Mouse (Mus musculus) v-Abl transformed pro-B cells (cell line): ENCODE results near the gene Mfsd11.

Experiments used
- in situ Hi-C, 2 experiments: fragments of 400-800 bp; cut with MboI; formaldehyde crosslinking; loops; one replicate each; pipeline ENCODE4 v1.15.1; 2025; ENCODE audit not compliant: unreplicated experiment in 2 of 2

Mfsd11 gene

DNA sequence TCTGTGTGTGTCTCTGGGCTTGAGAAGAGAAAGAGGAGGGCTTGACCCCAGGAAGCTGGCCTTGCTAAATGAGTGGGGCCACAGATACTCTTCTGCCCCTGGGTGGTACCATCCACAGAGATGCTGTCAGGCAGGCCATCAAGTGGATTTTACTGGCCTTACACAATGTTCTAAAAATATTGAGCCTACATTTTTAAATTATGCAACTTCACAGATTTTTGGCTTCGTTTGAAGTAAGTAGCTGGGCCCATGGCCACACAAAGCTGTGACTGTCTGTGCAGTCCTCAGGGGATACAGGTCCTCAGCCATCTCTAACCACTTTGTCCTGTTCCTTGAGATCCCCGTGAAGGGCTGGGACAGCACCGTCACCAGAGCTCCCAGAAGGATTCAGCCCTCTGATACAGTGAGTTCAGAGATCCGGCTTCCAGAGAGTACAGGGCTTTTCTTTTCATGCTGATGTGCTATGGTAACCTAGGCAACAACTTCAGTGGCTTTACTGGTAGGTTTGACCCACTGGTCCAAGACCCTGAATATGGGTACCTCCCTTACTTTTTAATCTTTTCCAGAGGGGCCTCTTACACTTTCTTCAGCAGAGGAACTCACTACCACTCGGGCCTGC, 62.1 kb downstream of the Mfsd11 start:
- in situ Hi-C loops: no loop called here

DNA sequence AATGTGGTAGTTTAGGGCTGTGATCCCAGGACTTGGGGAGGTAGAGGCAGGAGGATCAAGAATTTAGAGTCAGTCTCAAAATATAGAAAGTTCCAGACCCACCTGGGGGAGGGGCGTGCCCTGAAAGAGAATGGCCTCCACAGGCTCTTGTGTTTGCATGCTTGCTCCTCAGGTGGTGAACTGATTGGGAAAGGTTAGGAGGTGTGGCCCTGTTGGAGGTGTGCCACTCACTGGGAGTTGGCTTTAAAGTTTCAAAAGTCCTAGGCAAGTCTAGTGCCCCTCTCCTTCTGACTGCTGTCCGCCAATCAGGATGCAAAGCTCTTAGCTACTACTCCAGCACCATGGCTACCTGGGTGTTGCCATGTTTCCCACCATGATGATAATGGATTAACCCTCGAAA, 63.0 kb downstream of the Mfsd11 start:
- in situ Hi-C loops: no loop called here

- in situ Hi-C loops: no loop called here
Observed at GRCm38 (mm10) chr11:116917361-116917760, 65.1 kb downstream of the Mfsd11 start.

GRCm38 (mm10) chr11:116918323-116919185, 66.3 kb downstream of the Mfsd11 start, which contains the start of gene Mgat5b:
TSS of gene Mgat5b (plus strand) at chr11:116918863.
- in situ Hi-C loops: no loop called here

DNA sequence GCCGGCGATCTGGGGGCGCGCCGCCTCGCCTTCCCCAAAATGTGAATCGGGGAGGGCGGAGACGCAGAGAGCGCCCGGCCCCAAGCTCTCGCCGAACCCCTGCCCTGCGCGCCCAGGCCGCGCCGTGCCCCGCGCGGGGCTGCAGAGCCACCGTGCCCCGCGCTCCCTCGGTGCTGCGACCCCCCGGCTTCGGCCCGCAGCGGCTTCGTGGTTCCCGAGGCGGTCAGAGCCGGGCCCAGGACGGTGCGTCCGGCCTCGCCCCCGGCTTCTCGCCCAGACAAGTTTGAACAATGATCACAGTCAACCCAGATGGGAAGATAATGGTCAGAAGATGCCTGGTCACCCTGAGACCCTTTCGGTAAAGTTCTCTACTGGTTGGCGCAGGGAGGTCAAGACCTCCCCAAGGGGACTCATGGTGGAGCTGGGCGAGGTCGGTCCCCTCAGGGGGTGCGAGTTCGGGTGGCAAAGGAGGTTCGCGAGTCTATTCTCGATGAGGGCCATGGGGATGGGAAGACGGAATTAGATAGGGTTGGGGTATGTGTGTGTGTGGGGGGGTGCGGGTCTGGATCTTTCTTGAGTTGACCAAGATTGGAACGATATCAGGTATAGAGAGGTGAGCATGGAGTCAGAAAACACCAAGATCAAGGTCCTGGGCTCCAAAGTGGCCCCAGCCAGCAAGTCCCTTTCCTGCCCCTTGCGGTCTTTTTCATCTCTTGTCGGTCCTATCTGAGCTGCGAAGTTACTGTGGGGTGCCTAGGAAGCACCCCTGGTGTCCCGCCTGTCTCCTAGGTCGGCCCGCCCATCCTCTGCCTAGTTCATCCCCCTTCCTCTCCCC, 67.2 kb downstream of the Mfsd11 start:
- in situ Hi-C loops: no loop called here

DNA sequence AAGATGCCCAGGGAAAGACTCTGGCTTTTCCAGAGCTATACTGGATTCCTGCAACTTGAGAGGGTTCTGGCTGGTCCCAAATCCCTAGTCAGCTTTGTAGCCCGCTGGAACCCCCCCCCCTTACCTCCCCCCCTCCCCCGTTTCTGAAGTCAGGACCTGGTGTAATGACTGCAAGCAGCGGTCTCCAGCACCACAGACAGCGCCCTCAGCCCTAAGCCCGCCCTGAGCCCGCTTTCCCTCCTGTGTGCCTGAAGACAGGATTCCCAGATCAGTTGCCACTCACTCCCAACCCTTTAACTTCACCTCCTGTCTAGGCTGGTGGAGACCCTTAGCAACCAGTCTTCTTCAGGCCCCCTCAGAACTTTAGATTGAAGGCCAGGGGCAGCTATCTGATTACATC, 68.5 kb downstream of the Mfsd11 start:
- in situ Hi-C loops: no loop called here

DNA sequence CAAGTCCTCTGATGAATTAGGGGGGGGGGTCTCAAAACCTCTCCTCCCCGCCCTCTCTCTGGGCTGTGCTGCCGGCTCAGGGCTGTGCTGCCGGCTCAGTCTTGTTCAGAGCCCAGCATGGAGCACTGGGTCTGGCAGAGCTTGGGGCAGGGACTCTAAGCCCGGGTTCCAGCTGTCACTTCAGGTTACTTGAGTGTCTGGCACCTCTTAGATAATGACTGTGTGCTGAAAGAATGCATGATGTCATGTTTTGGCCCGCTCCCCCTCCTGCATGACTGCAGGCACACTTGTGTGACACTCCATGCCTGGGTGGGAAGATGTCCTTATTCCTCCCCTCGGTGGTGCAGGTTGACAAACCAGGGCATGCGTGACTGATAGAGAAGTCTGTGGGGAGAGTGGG, 69.8 kb downstream of the Mfsd11 start:
- in situ Hi-C loops: no loop called here
